Mouse (Mus musculus): ENCODE results near the gene Mzf1. TPM values are rescaled to one million over a fixed set of nuclear protein-coding genes. Genes with fewer than 3 reads are reported as not detected.

Gene Mzf1
- polyA plus RNA-seq, 1 experiment, result 0.95 TPM

DNA sequence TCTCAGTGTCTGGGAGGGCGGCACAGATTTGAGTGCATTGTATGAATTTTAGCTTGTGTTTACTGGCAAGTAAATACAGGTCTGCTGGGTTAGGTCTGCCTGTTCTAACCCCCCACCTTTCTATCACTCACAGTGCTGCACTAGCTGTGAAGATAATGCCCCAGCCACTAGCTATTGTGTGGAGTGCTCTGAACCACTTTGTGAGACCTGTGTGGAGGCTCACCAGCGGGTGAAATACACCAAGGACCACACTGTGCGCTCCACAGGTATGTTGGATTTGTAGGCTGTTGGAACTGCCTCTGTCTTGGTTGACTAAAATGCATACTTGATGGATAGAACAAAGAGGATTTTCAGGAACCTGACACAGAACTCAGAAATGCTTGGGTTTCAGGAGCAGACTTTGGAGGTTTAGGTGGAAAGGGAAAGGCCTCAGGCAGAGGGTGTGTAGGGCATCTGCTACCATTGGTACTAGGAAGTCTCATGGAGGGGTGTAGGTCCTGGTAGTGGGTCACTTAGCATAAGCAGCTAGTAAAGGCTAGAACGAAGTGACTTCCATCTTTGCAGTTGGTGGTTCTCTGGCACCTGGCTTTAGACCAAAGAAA, 29.0 kb downstream of the Mzf1 start:
- Histone ChIP-seq H3K27me3 (ENCODE audit: control insufficient read depth, insufficient read depth, low read length) (no peaks in the 10 kb centered on the region), H3K27ac (ENCODE audit: insufficient read depth, low read depth, low read length) (no peak overlapping the region), H3K4me1 (ENCODE audit: control insufficient read depth, insufficient read depth, insufficient read length, low read length) (peaks cover 9% of the 10 kb centered on the region), H3K36me3 (ENCODE audit: control insufficient read depth, insufficient read depth, low read length) (peaks cover 37% of the 10 kb centered on the region), H3K4me3 (ENCODE audit: low read depth, low read length) (peak overlapping the region; percentile 73; the same call in 1 of the 2 replicates)
- WGBS, result 13% methylated on average over 4 of the region's 4 CpGs
- no peak for TF ChIP-seq CTCF (IDR thresholded peaks at IDR 0.05; ENCODE audit: extremely low read depth, insufficient read length, insufficient replicate concordance, low read depth, low read length)
- no peak for TF ChIP-seq POLR2A (IDR thresholded peaks at IDR 0.05; ENCODE audit: low read depth, low read length)

GRCm38 (mm10) chr7:13024805-13025204, 29.8 kb downstream of the Mzf1 start:
- peak overlapping the region; percentile 26; the same call in 1 of the 2 replicates for H3K27ac ChIP-seq (ENCODE audit: insufficient read depth, low read depth, low read length)
- no peaks in the 10 kb centered on the region for H3K27me3 ChIP-seq (ENCODE audit: control insufficient read depth, insufficient read depth, low read length)
- peaks cover 9% of the 10 kb centered on the region for H3K4me1 ChIP-seq (ENCODE audit: control insufficient read depth, insufficient read depth, insufficient read length, low read length)
- peak overlapping the region; percentile 73 for H3K4me3 ChIP-seq (ENCODE audit: low read depth, low read length)
- H3K36me3 ChIP-seq (ENCODE audit: control insufficient read depth, insufficient read depth, low read length), result peaks cover 30% of the 10 kb centered on the region
- WGBS, result under 1% methylated on average over 36 of the region's 44 CpGs
- TF ChIP-seq POLR2A (IDR thresholded peaks at IDR 0.05; ENCODE audit: low read depth, low read length), result no peak
- 0 out of 2 replicates have a peak, but pooled peaks have one; percentile 15 for TF ChIP-seq CTCF (IDR thresholded peaks at IDR 0.05; ENCODE audit: extremely low read depth, insufficient read length, insufficient replicate concordance, low read depth, low read length)

DNA sequence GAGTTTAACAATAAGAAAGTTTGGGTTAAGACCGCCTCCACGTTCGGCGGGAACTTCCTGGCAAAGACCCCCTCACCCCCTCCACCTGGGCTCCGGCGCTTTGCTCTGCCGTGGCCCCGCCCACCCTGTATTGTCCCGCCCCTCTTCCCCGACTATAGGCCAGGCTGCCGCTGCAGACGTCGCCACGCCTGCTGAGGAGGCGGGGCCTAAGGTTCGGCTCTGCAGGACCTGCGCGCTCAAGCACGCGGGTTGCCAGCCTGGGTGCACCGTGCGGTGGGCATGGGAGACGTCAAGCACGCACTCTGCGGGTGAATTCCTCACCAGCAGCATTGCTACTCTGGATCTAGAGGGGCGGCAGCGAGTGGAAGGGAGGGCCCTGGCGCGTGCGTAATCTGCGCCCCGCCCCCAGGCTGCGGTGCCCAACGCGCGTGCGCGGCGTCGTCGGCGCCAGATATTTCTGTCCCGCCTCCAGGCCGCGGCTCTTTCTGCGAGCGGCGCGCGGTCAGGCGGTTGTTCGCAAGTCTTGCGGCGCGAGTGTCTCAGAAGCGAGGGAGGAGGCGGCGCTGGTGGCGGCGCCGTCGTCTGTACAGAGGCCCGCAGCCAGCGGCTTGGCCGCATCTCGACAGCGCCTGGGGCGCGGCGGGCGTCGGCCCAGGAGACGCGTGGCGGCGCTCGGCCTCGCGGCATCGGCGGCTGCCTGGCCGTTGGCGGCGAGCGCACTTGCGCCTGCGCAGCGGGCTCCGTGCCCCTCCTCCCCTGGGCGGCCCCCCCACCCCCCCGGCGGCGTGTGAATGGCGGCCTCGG, 30.4 kb downstream of the Mzf1 start:
- WGBS, result under 1% methylated on average over 84 of the region's 95 CpGs
- Histone ChIP-seq H3K4me3 (ENCODE audit: low read depth, low read length) (peak overlapping the region; percentile 73), H3K4me1 (ENCODE audit: control insufficient read depth, insufficient read depth, insufficient read length, low read length) (peaks cover 9% of the 10 kb centered on the region), H3K36me3 (ENCODE audit: control insufficient read depth, insufficient read depth, low read length) (peaks cover 23% of the 10 kb centered on the region), H3K27me3 (ENCODE audit: control insufficient read depth, insufficient read depth, low read length) (no peaks in the 10 kb centered on the region), H3K27ac (ENCODE audit: insufficient read depth, low read depth, low read length) (peak overlapping the region; percentile 84)
- peak; percentile 93 for TF ChIP-seq POLR2A (IDR thresholded peaks at IDR 0.05; ENCODE audit: low read depth, low read length)
- no peak for TF ChIP-seq CTCF (IDR thresholded peaks at IDR 0.05; ENCODE audit: extremely low read depth, insufficient read length, insufficient replicate concordance, low read depth, low read length)

DNA sequence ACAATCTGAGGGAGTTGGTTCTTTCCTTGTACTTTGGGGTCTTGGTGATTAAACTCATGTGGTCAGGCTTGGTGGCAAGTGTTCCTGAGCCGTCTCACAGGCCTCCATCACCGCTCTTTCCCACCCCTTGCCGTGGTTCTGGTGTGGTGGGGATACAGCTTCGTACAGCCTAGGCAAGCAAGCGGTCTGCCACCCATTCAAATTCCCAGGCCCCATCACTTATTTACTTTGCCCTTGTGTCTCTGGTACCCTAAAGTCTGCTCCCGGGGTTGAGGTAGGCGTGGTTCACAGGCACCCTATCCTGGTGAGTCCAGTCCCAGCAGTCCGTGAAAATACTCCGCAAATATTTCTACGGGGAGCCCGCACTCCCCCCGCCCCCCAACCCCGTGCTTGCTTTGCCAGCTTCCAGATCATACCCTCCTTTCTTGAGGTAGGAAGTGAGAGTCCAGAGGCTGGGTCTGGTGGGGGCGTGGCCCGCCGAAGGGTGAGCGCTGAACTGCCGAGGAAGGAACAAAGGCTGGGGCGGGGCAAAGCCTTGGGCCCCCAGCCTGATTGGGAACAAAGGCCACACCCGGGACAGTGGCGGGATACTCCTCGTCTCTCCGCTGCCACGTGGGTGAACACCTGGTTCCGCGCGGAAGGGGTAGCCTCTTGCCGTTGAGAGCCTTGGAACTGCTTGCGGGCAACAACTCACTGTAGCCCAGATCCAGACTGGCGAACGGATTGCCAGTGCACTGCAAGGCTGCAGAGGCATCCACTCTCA, 31.6 kb downstream of the Mzf1 start:
- Histone ChIP-seq H3K36me3 (ENCODE audit: control insufficient read depth, insufficient read depth, low read length) (peaks cover 11% of the 10 kb centered on the region), H3K4me1 (ENCODE audit: control insufficient read depth, insufficient read depth, insufficient read length, low read length) (peaks cover 9% of the 10 kb centered on the region), H3K27me3 (ENCODE audit: control insufficient read depth, insufficient read depth, low read length) (no peaks in the 10 kb centered on the region), H3K27ac (ENCODE audit: insufficient read depth, low read depth, low read length) (peak overlapping the region; percentile 40; the same call in 1 of the 2 replicates), H3K4me3 (ENCODE audit: low read depth, low read length) (peak overlapping the region; percentile 58)
- 5% methylated on average over 30 of the region's 31 CpGs for whole genome bisulfite sequencing
- TF ChIP-seq POLR2A (IDR thresholded peaks at IDR 0.05; ENCODE audit: low read depth, low read length) (no peak; the same call in 1 of the 2 replicates), CTCF (IDR thresholded peaks at IDR 0.05; ENCODE audit: extremely low read depth, insufficient read length, insufficient replicate concordance, low read depth, low read length) (no peak)

DNA sequence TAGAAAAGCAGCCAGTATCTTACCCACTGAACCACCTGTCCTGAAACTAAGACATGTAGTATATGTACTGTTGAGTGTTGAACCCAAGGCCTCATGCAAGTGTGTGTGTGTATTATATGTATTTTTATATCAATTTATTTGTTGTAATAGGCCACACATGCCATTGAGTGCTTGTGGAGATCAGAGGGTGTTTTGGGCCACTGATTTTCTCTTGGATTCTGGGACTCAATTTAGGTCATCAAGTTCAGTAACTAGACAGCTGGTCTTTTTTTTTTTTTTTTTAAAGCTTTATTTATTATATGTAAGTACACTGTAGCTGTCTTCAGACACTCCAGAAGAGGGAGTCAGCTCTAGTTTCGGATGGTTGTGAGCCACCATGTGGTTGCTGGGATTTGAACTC, 39.3 kb downstream of the Mzf1 start:
- H3K27ac ChIP-seq (ENCODE audit: insufficient read depth, low read depth, low read length), result no peak overlapping the region
- no peaks in the 10 kb centered on the region for H3K27me3 ChIP-seq (ENCODE audit: control insufficient read depth, insufficient read depth, low read length)
- peaks cover 9% of the 10 kb centered on the region; the same call in 1 of the 2 replicates for H3K4me1 ChIP-seq (ENCODE audit: control insufficient read depth, insufficient read depth, insufficient read length, low read length)
- H3K4me3 ChIP-seq (ENCODE audit: low read depth, low read length), result no peak overlapping the region
- H3K36me3 ChIP-seq (ENCODE audit: control insufficient read depth, insufficient read depth, low read length), result no peaks in the 10 kb centered on the region
- 89% methylated on average over 1 of the region's 1 CpGs for WGBS
- TF ChIP-seq CTCF (IDR thresholded peaks at IDR 0.05; ENCODE audit: extremely low read depth, insufficient read length, insufficient replicate concordance, low read depth, low read length) (no peak), POLR2A (IDR thresholded peaks at IDR 0.05; ENCODE audit: low read depth, low read length) (no peak)

DNA sequence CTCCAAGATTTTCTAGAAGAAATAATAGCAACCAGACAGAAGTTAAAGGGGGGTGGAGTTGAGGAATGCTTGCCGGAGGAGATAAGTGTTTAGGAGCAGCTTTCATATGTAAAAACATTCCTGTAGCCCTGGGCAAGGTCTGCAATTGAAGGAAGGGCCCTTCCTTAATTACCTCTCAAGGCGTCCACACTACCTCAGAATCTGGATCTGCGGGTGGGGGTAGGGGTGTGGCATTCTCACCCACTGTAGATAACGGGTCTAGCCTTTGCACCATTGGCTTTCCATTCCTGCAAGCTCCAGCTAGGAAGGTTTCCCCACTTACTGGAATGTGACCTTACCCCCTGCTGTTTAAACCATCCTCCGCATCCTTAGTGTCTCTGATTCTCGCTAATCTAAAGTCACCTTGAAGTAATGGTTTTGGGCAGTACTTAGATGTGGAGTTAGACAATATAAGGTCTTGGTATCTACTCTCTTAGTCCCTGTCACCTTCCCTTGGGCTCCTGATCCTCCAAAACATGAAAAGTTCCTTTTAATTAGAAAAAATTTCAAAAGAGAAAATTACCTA, 40.2 kb downstream of the Mzf1 start:
- WGBS, result 27% methylated on average over 6 of the region's 6 CpGs

More for the DNA sequence above, 40.2 kb downstream of the Mzf1 start:
- TF ChIP-seq CTCF (IDR thresholded peaks at IDR 0.05; ENCODE audit: extremely low read depth, insufficient read length, insufficient replicate concordance, low read depth, low read length), result no peak
- no peak for TF ChIP-seq POLR2A (IDR thresholded peaks at IDR 0.05; ENCODE audit: low read depth, low read length)
- peaks cover 10% of the 10 kb centered on the region; the same call in 1 of the 2 replicates for H3K4me1 ChIP-seq (ENCODE audit: control insufficient read depth, insufficient read depth, insufficient read length, low read length)
- H3K27me3 ChIP-seq (ENCODE audit: control insufficient read depth, insufficient read depth, low read length), result no peaks in the 10 kb centered on the region
- H3K4me3 ChIP-seq (ENCODE audit: low read depth, low read length), result no peak overlapping the region
- peak overlapping the region; percentile 54 for H3K27ac ChIP-seq (ENCODE audit: insufficient read depth, low read depth, low read length)
- no peaks in the 10 kb centered on the region for H3K36me3 ChIP-seq (ENCODE audit: control insufficient read depth, insufficient read depth, low read length)
